Mouse (Mus musculus) urinary bladder, postnatal 0 days (tissue): ENCODE data around the gene Syt11. TPM values are rescaled to one million over a fixed set of nuclear protein-coding genes. Genes with fewer than 3 reads are reported as not detected.

Experiments
- polyA plus RNA-seq: library from polyadenylated mRNA; unstranded; fragments of >200 nt; fragmentation: Nextera tagmentation; extraction: Ambion mirVana; gene quantifications from 2 replicates; pipeline ENCODE4 v1.2.1, GENCODE M21; 2015

Syt11 gene
- polyA plus RNA-seq, result 3.7 and 4.0 TPM in 2 replicates

DNA sequence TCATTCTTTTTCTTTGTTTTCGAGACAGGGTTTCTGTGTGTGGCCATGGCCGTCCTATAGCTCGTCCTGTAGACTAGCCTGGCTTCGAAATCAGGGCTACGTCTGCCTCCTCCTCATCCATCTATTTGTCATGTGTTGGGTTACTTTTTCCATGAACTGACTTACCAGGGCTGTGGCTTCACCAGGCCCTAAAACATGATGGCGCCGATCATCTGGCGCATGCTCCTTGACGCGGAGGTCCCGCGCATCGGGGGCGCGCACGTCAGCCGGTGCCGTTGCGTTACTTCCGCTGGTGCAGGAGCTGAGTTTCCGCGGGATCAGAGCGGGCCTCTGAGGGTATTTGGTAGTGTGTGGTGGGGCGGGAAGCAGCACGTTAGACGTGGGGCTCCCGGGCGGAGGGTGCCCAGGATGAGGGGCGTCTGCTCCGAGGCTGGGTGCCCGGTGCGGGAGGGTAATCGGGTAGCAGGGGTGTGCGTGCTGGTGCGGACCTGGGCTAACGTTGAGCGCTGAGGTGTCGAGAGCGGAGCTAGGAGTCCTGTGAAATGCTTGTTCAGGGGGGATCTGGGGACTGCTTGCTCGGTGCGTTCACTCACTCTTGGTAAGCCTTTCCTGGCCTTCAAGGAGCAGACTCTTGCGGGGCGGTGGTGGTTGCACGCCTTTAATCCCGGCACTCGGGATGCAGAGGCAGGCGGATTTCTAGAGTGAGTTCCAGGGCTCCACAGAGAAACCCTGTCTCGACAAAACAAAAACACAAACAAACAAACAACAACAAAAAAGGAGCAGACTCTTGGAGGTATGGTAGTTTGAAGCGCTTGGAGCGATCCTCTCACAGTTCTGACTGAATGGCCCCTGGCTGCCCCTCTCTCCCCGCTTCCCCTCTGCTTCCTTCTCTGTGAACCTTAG is at the start of gene Syt11:
Syt11 (minus strand) TSS at position 226 of the 903 bp plus-strand sequence.

DNA sequence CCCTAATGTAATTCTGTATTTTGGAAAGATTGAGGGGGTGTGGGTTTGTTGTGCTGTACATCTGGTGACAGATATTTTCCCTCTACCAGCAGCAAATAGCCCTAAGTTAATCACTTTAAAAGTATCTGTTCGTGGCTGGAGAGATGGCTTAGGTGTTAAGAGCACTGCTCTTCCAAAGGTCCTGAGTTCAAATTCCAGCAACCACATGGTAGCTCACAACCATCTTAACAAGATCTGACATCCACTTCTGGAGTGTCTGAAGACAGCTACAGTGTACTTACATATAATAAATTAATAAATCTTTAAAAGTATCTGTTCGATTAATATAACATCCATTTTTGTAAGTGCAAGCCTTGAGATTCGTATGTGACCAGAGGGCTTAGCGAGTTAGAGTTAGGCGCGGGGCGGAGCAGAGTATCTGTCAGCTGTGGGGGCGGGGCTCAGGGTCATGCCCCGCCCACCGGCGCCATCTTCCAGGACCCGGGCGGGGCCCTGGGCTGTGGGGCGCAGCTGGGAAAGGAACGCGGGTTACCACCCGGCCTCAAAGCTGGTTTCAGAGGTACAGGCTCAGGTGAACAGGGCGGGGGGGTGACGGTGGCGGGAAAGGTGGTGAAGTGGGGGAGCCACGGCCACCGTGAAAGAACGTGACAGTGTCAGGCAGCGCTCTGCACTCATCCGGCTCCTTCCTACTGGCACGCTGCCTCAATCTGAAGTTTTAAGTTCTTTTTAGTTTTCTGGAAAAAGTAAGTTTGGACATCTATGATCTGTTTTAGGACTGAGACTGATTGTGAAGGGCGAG is 58.4 kb downstream of the Syt11 start, which contains the start of gene Rit1:
Rit1 (plus strand) TSS at position 440 of the 799 bp plus-strand sequence.

Other genes with a start within 250 kb of the Syt11 start
- 2.1 TPM in 2 replicates for gene Mex3a, start 242.8 kb downstream of the Syt11 start, polyA plus RNA-seq
- 90.9 and 91.9 TPM in 2 replicates for gene Rab25, start 226.9 kb downstream of the Syt11 start, polyA plus RNA-seq
- gene Lamtor2, start 222.1 kb downstream of the Syt11 start, polyA plus RNA-seq, result 127 and 138 TPM in 2 replicates
- 14.4 and 16.4 TPM in 2 replicates for gene Ubqln4, start 221.4 kb downstream of the Syt11 start, polyA plus RNA-seq
- gene Ssr2, start 199.3 kb downstream of the Syt11 start, polyA plus RNA-seq, result 191 and 192 TPM in 2 replicates
- gene Arhgef2, start 169.2 kb downstream of the Syt11 start, polyA plus RNA-seq, result 30.4 and 30.5 TPM in 2 replicates
- not detected in 2 replicates for gene Rxfp4, start 122.0 kb downstream of the Syt11 start, polyA plus RNA-seq
- gene Khdc4, start 89.4 kb downstream of the Syt11 start, polyA plus RNA-seq, result 36.9 and 43.8 TPM in 2 replicates
- gene Rit1, start 58.3 kb downstream of the Syt11 start, polyA plus RNA-seq, result 71.1 and 85.1 TPM in 2 replicates
- gene Gon4l, start 60.1 kb upstream of the Syt11 start, polyA plus RNA-seq, result 3.3 and 3.4 TPM in 2 replicates
- 34.3 and 35.2 TPM in 2 replicates for gene Msto1, start 138.8 kb upstream of the Syt11 start, polyA plus RNA-seq
- gene Ash1l, start 175.5 kb upstream of the Syt11 start, polyA plus RNA-seq, result 10.8 and 13.0 TPM in 2 replicates
- 103 and 117 TPM in 2 replicates for gene Dap3, start 176.0 kb upstream of the Syt11 start, polyA plus RNA-seq